Mouse (Mus musculus) liver, embryonic 14.5 days (tissue): ENCODE data around the gene Chil1. TPM values are rescaled to one million over a fixed set of nuclear protein-coding genes. Genes with fewer than 3 reads are reported as not detected.

Experiments
- ATAC-seq: fragments of 200-750 bp; cut with Nextera tagmentation; 2 replicates; pipeline ENCODE4 v1.8.0; 2017; ENCODE audit warnings: moderate number of reproducible peaks, mild to moderate bottlenecking, moderate library complexity; ENCODE audit not compliant: insufficient read depth
- DNase-seq, 3 experiments: peaks; one replicate each; pipeline ENCODE4 v3.0.0-alpha.2; 2012 to 2013; ENCODE audit warnings: low read depth in 3 of 3, low spot score in 3 of 3
- H3K27ac ChIP-seq: fragments of 300-500 bp; sonication (generic); 2 replicates; pipeline ENCODE4 v1.5.1; 2014; ENCODE audit warnings: moderate library complexity, mild to moderate bottlenecking, control low read depth, inconsistent platforms
- H3K27me3 ChIP-seq: fragments of 300-500 bp; sonication (generic); 2 replicates; pipeline ENCODE4 v1.6.1; 2014; ENCODE audit warnings: mild to moderate bottlenecking, low read length, moderate library complexity; ENCODE audit not compliant: control insufficient read depth, insufficient read depth
- H3K36me3 ChIP-seq: fragments of 300-500 bp; sonication (generic); replicated peaks from 2 replicates; pipeline ENCODE4 v1.6.1; 2014; ENCODE audit warnings: low read depth; ENCODE audit not compliant: control insufficient read depth, insufficient read depth
- H3K4me1 ChIP-seq, 2 experiments: fragments of 200-500 bp in 1 of 2; fragments of 300-500 bp in 1 of 2; sonication (generic) in 1 of 2; replicated peaks; 2 replicates each; pipeline ENCODE4 v1.6.1; 2012 to 2014; ENCODE audit warnings: antibody characterized with exemption in 1 of 2, inconsistent platforms in 1 of 2, low read length in 1 of 2; ENCODE audit not compliant: control insufficient read depth in 2 of 2, insufficient read depth in 2 of 2
- H3K4me2 ChIP-seq: fragments of 300-500 bp; sonication (generic); 2 replicates; pipeline ENCODE4 v1.6.1; 2014; ENCODE audit warnings: low read depth, mild to moderate bottlenecking, control low read depth, moderate library complexity
- H3K4me3 ChIP-seq, 2 experiments: fragments of 200-500 bp in 1 of 2; fragments of 300-500 bp in 1 of 2; sonication (generic) in 1 of 2; 2 replicates each; pipeline ENCODE4 v1.5.1; 2012 to 2014; ENCODE audit warnings: low read depth in 2 of 2, low read length in 2 of 2, mild to moderate bottlenecking in 2 of 2, control low read depth in 1 of 2, inconsistent platforms in 1 of 2, moderate library complexity in 1 of 2; ENCODE audit not compliant: insufficient read depth in 1 of 2
- H3K9ac ChIP-seq: fragments of 300-500 bp; sonication (generic); replicated peaks from 2 replicates; pipeline ENCODE4 v1.6.1; 2014; ENCODE audit warnings: mild to moderate bottlenecking, control low read depth, moderate library complexity
- H3K9me3 ChIP-seq: fragments of 300-500 bp; sonication (generic); 2 replicates; pipeline ENCODE4 v1.6.1; 2016; ENCODE audit warnings: low read length, mixed read lengths; ENCODE audit not compliant: control insufficient read depth
- CTCF ChIP-seq: IDR thresholded peaks from 2 replicates; pipeline ENCODE4 v1.5.1; 2016; ENCODE audit warnings: antibody characterized with exemption, low read depth, control low read depth
- EP300 ChIP-seq: IDR thresholded peaks from 2 replicates; pipeline ENCODE4 v1.6.1; 2016; ENCODE audit warnings: antibody characterized with exemption, low read depth
- WGBS: fragments of 180-500 bp; shearing (Covaris S2); extraction: QIAGEN DNeasy Blood & Tissue Kit; methylation state at CpG from one replicate; pipeline ENCODE4 v1.1.7; 2014; ENCODE audit not compliant: insufficient replicate concordance; 5-methylcytosine and 5-hydroxymethylcytosine counted together
- polyA plus RNA-seq, 2 experiments: library from polyadenylated mRNA; depleted of rRNA in 1 of 2; stranded (reverse) in 1 of 2; unstranded in 1 of 2; fragments of >200 nt; fragmentation: Nextera tagmentation in 1 of 2; extraction: Ambion mirVana in 1 of 2; gene quantifications; 2 replicates each; pipeline versions ENCODE4 v1.2.1 to v1.2.3; 2012 to 2014

Gene Chil1
- polyA plus RNA-seq, 2 experiments: 1.3 to 3.7 TPM

DNA sequence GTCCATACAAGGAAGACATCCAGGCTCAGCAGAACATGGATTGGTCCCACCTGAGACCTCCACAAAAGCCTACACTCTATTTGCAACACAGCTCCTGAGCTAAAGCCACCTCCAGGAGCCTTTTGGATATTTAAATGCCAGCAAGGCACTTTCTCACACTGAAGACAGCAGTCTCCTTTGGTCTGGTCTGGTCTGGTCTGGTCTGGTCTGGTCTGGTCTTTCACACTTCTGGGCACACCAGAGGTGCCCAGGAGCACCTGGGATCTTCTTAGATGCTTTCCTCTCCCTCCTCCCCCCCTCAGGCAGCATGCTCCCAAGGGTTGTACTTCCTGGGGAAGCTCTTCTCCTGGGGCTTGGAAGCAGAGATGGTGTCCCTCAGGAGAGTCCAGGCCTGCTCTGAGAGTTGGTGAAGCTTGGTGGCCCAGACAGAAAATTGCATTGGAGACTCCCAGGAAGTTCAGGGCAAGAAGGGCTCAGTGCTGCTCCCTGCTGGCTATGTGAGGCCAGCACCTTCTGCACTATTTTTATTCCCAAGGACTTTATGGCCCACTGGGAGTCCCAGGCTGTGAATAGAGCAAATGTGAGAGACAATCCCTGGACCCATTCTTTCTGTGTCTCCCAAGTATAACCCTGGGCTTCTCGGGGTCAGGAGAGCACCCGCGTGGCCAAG lies 19.9 kb downstream of the Chil1 start:
- H3K4me3 ChIP-seq: no peak overlapping the region
- H3K27me3 ChIP-seq: no peaks in the 10 kb centered on the region
- 48% methylated on average over 3 of the region's 3 CpGs for WGBS
- no peak overlapping the region for H3K4me2 ChIP-seq
- ATAC-seq: no peak
- no peak for DNase-seq
- H3K9me3 ChIP-seq: no peaks in the 10 kb centered on the region
- H3K27ac ChIP-seq: no peak overlapping the region
- no peaks in the 10 kb centered on the region for H3K36me3 ChIP-seq
- peak; percentile 83 for TF ChIP-seq CTCF
- no peak for TF ChIP-seq EP300
- H3K9ac ChIP-seq: no peak overlapping the region
- H3K4me1 ChIP-seq: peaks cover 3 to 17% of the 10 kb centered on the region in 2 experiments

DNA sequence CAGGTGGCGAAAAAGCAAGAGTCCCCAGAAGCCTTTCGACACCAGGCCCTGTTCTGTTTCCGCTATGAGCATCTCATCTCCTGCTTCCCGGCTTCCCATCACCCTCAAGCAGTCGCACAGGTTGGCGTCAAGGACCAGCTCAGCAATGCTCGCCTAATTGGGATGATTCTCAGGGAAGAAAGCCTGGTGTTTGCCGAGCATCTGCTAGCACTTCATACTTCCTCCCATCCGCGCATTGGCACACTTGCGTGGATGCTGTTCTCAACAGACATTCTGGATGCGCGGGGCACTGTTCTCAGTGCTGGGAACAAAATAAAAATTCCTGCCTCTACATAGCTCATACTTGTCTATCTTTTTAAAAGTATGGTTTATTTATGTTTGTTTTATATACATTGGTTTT lies 22.3 kb downstream of the Chil1 start:
- no peak overlapping the region for H3K4me2 ChIP-seq
- ATAC-seq: no peak

DNA sequence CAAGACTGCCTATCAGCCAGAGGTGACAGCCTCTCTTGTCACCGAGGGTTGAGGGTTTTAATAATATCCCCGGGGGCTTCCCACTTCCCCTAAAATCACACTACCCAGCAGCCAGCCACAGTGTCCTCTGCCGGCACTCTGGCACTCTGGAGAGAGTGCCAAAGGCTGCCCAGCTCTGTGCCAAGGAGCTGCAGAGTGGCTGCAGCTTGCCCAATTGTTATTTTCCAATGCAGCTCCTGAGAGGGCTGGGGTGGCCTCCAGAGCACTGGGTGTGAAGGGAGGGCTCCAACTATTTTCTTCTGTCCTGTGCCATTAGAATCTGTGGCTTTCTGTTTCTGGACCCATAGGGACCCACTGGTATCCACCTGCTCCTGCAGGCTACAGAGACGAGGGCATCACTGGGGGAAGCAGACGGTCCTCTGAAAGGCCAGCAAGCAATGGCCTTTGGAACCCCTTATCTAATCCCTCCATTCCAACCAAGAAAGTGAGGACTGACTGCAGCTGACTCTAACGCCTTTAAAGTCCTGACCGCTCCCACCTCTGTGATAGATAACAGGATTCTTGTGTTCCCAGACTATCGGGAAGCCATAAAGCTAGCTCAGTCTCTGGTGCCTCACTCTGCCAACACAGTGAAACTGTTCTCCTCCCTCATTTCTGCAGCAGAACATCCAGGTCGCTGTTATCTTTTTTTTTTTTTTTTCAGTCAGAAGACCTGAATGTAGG lies 23.5 kb downstream of the Chil1 start:
- no peak overlapping the region for H3K9ac ChIP-seq
- no peaks in the 10 kb centered on the region for H3K9me3 ChIP-seq
- peak overlapping the region; percentile 16; the same call in 1 of the 2 replicates for H3K4me2 ChIP-seq
- no peak overlapping the region for H3K4me3 ChIP-seq
- no peak for DNase-seq
- ATAC-seq: peak; percentile 73
- H3K27me3 ChIP-seq: no peaks in the 10 kb centered on the region
- TF ChIP-seq CTCF (no peak), EP300 (0 out of 2 replicates have a peak, but pooled peaks have one; percentile 36)
- 7% methylated on average over 9 of the region's 9 CpGs for WGBS
- H3K4me1 ChIP-seq: peaks cover 3 to 17% of the 10 kb centered on the region in 2 experiments
- no peaks in the 10 kb centered on the region for H3K36me3 ChIP-seq
- H3K27ac ChIP-seq: no peak overlapping the region

More for the DNA sequence above, 22.3 kb downstream of the Chil1 start:
- no peaks in the 10 kb centered on the region for H3K27me3 ChIP-seq
- TF ChIP-seq EP300: no peak
- no peak overlapping the region for H3K27ac ChIP-seq
- no peaks in the 10 kb centered on the region for H3K9me3 ChIP-seq
- peaks cover 3 to 17% of the 10 kb centered on the region in 2 experiments for H3K4me1 ChIP-seq
- no peaks in the 10 kb centered on the region for H3K36me3 ChIP-seq
- no peak overlapping the region for H3K9ac ChIP-seq
- no peak overlapping the region for H3K4me3 ChIP-seq
- WGBS: 81% methylated on average over 13 of the region's 13 CpGs
- no peak for DNase-seq

DNA sequence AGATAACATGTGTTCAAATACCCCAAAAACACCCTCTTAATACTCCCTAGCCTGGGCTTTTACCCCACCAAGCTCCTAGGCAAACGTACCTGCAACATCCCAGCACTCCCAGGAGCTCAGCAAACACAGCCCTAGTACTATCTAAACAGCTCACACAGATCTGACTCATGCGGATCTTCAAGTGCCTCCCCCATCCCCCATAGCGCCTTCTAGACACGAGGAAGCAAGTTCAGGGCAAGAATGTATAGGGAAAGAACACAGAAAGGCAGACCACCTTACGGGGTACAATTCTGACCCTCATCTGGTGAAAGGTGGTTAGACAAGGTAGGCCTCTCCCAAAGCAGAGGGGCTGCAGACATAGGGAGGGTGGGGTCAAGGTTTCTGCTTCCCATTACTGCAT lies 24.1 kb downstream of the Chil1 start:
- DNase-seq (no peak), ATAC-seq (0 out of 2 replicates have a peak, but pooled peaks have one; percentile 32)
- no peak overlapping the region for H3K4me3 ChIP-seq
- TF ChIP-seq CTCF (no peak), EP300 (no peak)
- H3K27ac ChIP-seq: no peak overlapping the region
- no peaks in the 10 kb centered on the region for H3K9me3 ChIP-seq
- H3K4me2 ChIP-seq: peak overlapping the region; percentile 16; the same call in 1 of the 2 replicates
- WGBS: 22% methylated on average over 5 of the region's 5 CpGs
- no peaks in the 10 kb centered on the region for H3K27me3 ChIP-seq
- peaks cover 3 to 17% of the 10 kb centered on the region in 2 experiments for H3K4me1 ChIP-seq
- no peaks in the 10 kb centered on the region for H3K36me3 ChIP-seq
- H3K9ac ChIP-seq: no peak overlapping the region

DNA sequence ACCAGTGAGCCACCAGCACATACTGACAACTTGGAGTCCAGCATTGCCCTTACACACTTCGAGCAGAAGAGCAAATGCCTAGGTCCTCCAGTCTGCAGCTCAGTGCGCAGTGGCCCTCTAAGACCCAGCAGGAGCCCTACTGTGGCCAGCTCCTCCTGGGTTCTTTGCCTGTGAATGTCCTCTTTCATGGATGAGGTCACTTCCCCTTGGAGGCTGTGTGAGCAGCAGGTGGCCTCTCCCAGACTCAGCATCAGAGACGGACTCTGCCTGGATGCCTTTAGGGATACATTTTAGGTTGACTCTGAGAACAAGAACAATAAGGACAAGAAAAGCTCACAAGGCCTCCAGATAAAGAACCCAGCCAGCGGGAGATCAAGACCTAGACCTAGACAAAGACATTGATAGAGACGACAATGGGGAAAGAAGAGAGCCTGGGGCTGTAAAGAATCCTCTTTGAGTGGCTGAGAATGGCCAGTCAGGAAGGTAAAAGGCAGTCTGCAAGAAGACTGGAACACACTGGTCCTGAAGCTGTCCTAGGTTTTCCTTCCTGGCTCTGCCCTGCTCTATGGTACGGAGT lies 28.3 kb downstream of the Chil1 start:
- no peak for TF ChIP-seq EP300
- TF ChIP-seq CTCF: no peak

More for the DNA sequence above, 28.3 kb downstream of the Chil1 start:
- 51% methylated on average over 6 of the region's 6 CpGs for WGBS
- Histone ChIP-seq H3K9ac (no peak overlapping the region), H3K36me3 (no peaks in the 10 kb centered on the region), H3K9me3 (no peaks in the 10 kb centered on the region), H3K4me3 (no peak overlapping the region), H3K4me1 (peaks cover 7 to 24% of the 10 kb centered on the region in 2 experiments), H3K4me2 (no peak overlapping the region), H3K27ac (no peak overlapping the region), H3K27me3 (no peaks in the 10 kb centered on the region)
- no peak for ATAC-seq
- DNase-seq: no peak
